23 mouse cellular contexts compared by ENCODE assay signal in genomic region chr1:184053711-184054110, GRCm38 (mm10). TPM values are rescaled to one million over a fixed set of nuclear protein-coding genes. Genes with fewer than 3 reads are reported as not detected.
DNase-seq lines count a peak whose midpoint lies in the region; ATAC-seq and TF ChIP-seq lines count a peak whose summit lies in the region.
"Had no signal": no experiment of that assay in that cellular context is flagged by ENCODE, and none has a peak within 500 bp of the region (broad histone marks: within the 10 kb centered on the region; RNA-seq: fewer than 3 reads in every experiment).

No protein-coding gene starts in this region.

- no peak for DNase-seq in cerebellum, adult 2 months
- DNase-seq in cerebellum, adult 9-11 months = no peak
- DNase-seq in heart, embryonic 10.5 days (ENCODE audit: low spot score) = no peak
- no peak for DNase-seq in heart, postnatal 14 days
- DNase-seq in heart, postnatal 0 days (ENCODE audit: low spot score) = no peak
- no peak for DNase-seq in heart, postnatal 25 days (ENCODE audit: low spot score)
- peak; percentile 65 for DNase-seq in midbrain, embryonic 11.5 days (ENCODE audit: low spot score, missing footprints)
- no peak for DNase-seq in midbrain, embryonic 14.5 days
- DNase-seq: adrenal gland, adult 8-10 months; adrenal gland, postnatal 25 days; cerebellum, adult 11-12 months; cerebellum, adult 9-10 months; cerebellum, postnatal 25 days; forebrain, postnatal 0 days; gastrocnemius, postnatal 25 days had no signal

- no peaks in the 10 kb centered on the region for H3K36me3 ChIP-seq in heart, embryonic 10.5 days
- no peaks in the 10 kb centered on the region for H3K36me3 ChIP-seq in heart, postnatal 0 days (replicated peaks; ENCODE audit: control insufficient read depth, insufficient read depth, low read length)
- no peaks in the 10 kb centered on the region for H3K36me3 ChIP-seq in midbrain, embryonic 11.5 days (ENCODE audit: control insufficient read depth, insufficient read depth, low read length)
- no peaks in the 10 kb centered on the region for H3K36me3 ChIP-seq in midbrain, embryonic 14.5 days (ENCODE audit: control insufficient read depth, insufficient read depth, low read length)
- H3K36me3 ChIP-seq: embryonic facial prominence, embryonic 12.5 days; embryonic facial prominence, embryonic 15.5 days; hindbrain, embryonic 15.5 days had no signal

- no peaks in the 10 kb centered on the region for H3K27me3 ChIP-seq in cerebellum, adult 2 months (ENCODE audit: control insufficient read depth, insufficient read depth, low read length)
- H3K27me3 ChIP-seq in heart, embryonic 10.5 days (ENCODE audit: insufficient read depth, poor library complexity, severe bottlenecking) = no peaks in the 10 kb centered on the region
- H3K27me3 ChIP-seq in heart, postnatal 0 days (ENCODE audit: control insufficient read depth, insufficient read depth, low read length) = no peaks in the 10 kb centered on the region
- H3K27me3 ChIP-seq in midbrain, embryonic 11.5 days (ENCODE audit: control insufficient read depth, insufficient read depth, low read length) = no peaks in the 10 kb centered on the region
- no peaks in the 10 kb centered on the region for H3K27me3 ChIP-seq in midbrain, embryonic 14.5 days (ENCODE audit: control insufficient read depth, insufficient read depth, low read length)
- H3K27me3 ChIP-seq: embryonic facial prominence, embryonic 12.5 days; embryonic facial prominence, embryonic 15.5 days; hindbrain, embryonic 12.5 days; hindbrain, embryonic 15.5 days had no signal

- H3K9ac ChIP-seq in heart, postnatal 0 days (replicated peaks; ENCODE audit: low read depth, low read length) = no peak overlapping the region
- no peak overlapping the region for H3K9ac ChIP-seq in midbrain, embryonic 11.5 days (ENCODE audit: low read length)
- H3K9ac ChIP-seq in midbrain, embryonic 14.5 days (replicated peaks; ENCODE audit: low read length) = no peak overlapping the region
- H3K9ac ChIP-seq: embryonic facial prominence, embryonic 12.5 days; embryonic facial prominence, embryonic 15.5 days; forebrain, postnatal 0 days; hindbrain, embryonic 12.5 days; hindbrain, embryonic 15.5 days had no signal

- no peak overlapping the region for H3K4me3 ChIP-seq in cerebellum, adult 2 months (replicated peaks; ENCODE audit: insufficient read depth, low read depth, low read length)
- H3K4me3 ChIP-seq in heart, embryonic 10.5 days = no peak overlapping the region
- no peak overlapping the region for H3K4me3 ChIP-seq in heart, postnatal 0 days (ENCODE audit: low read depth, low read length)
- no peak overlapping the region for H3K4me3 ChIP-seq in midbrain, embryonic 11.5 days (ENCODE audit: low read depth, low read length)
- no peak overlapping the region for H3K4me3 ChIP-seq in midbrain, embryonic 14.5 days (replicated peaks; ENCODE audit: low read depth, low read length)
- H3K4me3 ChIP-seq: embryonic facial prominence, embryonic 12.5 days; embryonic facial prominence, embryonic 15.5 days; hindbrain, embryonic 12.5 days; hindbrain, embryonic 15.5 days had no signal

- no peak overlapping the region for H3K4me2 ChIP-seq in heart, postnatal 0 days (ENCODE audit: low read depth, low read length)
- no peak overlapping the region for H3K4me2 ChIP-seq in midbrain, embryonic 11.5 days
- H3K4me2 ChIP-seq in midbrain, embryonic 14.5 days (ENCODE audit: low read length) = no peak overlapping the region
- H3K4me2 ChIP-seq: embryonic facial prominence, embryonic 12.5 days; embryonic facial prominence, embryonic 15.5 days; hindbrain, embryonic 12.5 days; hindbrain, embryonic 15.5 days had no signal

- H3K27ac ChIP-seq in cerebellum, adult 2 months (ENCODE audit: insufficient read depth, low read length) = peak overlapping the region; percentile 50; the same call in 1 of the 2 replicates
- 0 out of 2 replicates have a peak overlapping the region, but pooled peaks have one; percentile 80 for H3K27ac ChIP-seq in heart, embryonic 10.5 days
- peak overlapping the region; percentile 74; the same call in 1 of the 2 replicates for H3K27ac ChIP-seq in heart, postnatal 0 days (ENCODE audit: low read depth)
- H3K27ac ChIP-seq in midbrain, embryonic 11.5 days (ENCODE audit: low read depth, low read length) = no peak overlapping the region
- no peak overlapping the region for H3K27ac ChIP-seq in midbrain, embryonic 14.5 days (replicated peaks; ENCODE audit: low read depth, low read length)
- H3K27ac ChIP-seq: embryonic facial prominence, embryonic 12.5 days; embryonic facial prominence, embryonic 15.5 days; hindbrain, embryonic 12.5 days; hindbrain, embryonic 15.5 days had no signal

- H3K9me3 ChIP-seq in heart, embryonic 10.5 days = no peaks in the 10 kb centered on the region
- no peaks in the 10 kb centered on the region for H3K9me3 ChIP-seq in heart, postnatal 0 days (replicated peaks; ENCODE audit: control insufficient read depth, low read length)
- H3K9me3 ChIP-seq in midbrain, embryonic 11.5 days (ENCODE audit: control insufficient read depth, low read length) = no peaks in the 10 kb centered on the region
- H3K9me3 ChIP-seq in midbrain, embryonic 14.5 days (ENCODE audit: control insufficient read depth, low read length) = no peaks in the 10 kb centered on the region
- H3K9me3 ChIP-seq: embryonic facial prominence, embryonic 12.5 days; embryonic facial prominence, embryonic 15.5 days; hindbrain, embryonic 12.5 days; hindbrain, embryonic 15.5 days had no signal

- peaks cover 13% of the 10 kb centered on the region for H3K4me1 ChIP-seq in cerebellum, adult 2 months (ENCODE audit: control insufficient read depth, insufficient read depth, low read length)
- H3K4me1 ChIP-seq in heart, embryonic 10.5 days = peaks cover 50% of the 10 kb centered on the region
- H3K4me1 ChIP-seq in heart, postnatal 0 days (ENCODE audit: control insufficient read depth, insufficient read depth) = peaks cover 48% of the 10 kb centered on the region
- no peaks in the 10 kb centered on the region for H3K4me1 ChIP-seq in midbrain, embryonic 11.5 days (ENCODE audit: control insufficient read depth, insufficient read depth, low read length)
- H3K4me1 ChIP-seq in midbrain, embryonic 14.5 days (ENCODE audit: control insufficient read depth, insufficient read depth, low read length) = no peaks in the 10 kb centered on the region

- no peak for ATAC-seq in heart, postnatal 0 days (ENCODE audit: insufficient read depth, low read depth)
- ATAC-seq in midbrain, embryonic 11.5 days (ENCODE audit: low FRiP score) = no peak
- no peak for ATAC-seq in midbrain, embryonic 14.5 days (ENCODE audit: low FRiP score, low TSS enrichment)
- ATAC-seq: activated CD4-positive, CD25-positive, alpha-beta regulatory T cell, adult 4 months; forebrain, embryonic 14.5 days; forebrain, postnatal 0 days; intestine, postnatal 0 days had no signal

- intact Hi-C loops in heart, postnatal 14 days (cut with DNase I) = no loop called here
- intact Hi-C loops in heart, postnatal 25 days (cut with DNase I) = no loop called here

- TF ChIP-seq CTCF in cerebellum, adult 2 months (IDR thresholded peaks at IDR 0.05; ENCODE audit: borderline replicate concordance, insufficient read depth, low read depth, low read length) = no peak
- no peak for TF ChIP-seq CTCF in heart, postnatal 0 days (IDR thresholded peaks at IDR 0.05; ENCODE audit: low read depth)

- no peak for TF ChIP-seq POLR2A in cerebellum, adult 2 months (IDR thresholded peaks at IDR 0.05; ENCODE audit: borderline replicate concordance, insufficient read depth, low read length)

- TF ChIP-seq EP300 in heart, postnatal 0 days (IDR thresholded peaks at IDR 0.05; ENCODE audit: low read depth) = no peak

- 89% methylated on average over 4 of the region's 4 CpGs for WGBS in cerebellum, adult 2 months
- 86% methylated on average over 4 of the region's 4 CpGs for WGBS in heart, embryonic 10.5 days
- 82% methylated on average over 4 of the region's 4 CpGs for WGBS in heart, postnatal 0 days
- WGBS in midbrain, embryonic 11.5 days = 88% methylated on average over 4 of the region's 4 CpGs
- WGBS in midbrain, embryonic 14.5 days = 90% methylated on average over 4 of the region's 4 CpGs

RNA-seq across cellular contexts. Expression of gene 1700056E22Rik, which starts 19.6 kb away (rescaled TPM):
- polyA plus RNA-seq in cerebellum, adult 2 months (2012; rRNA removed) = 0.51 and 0.71 TPM in 2 replicates
- 1.1 and 1.3 TPM in 2 replicates for polyA plus RNA-seq in heart, embryonic 10.5 days (2016; fragmentation: Nextera tagmentation; extraction: Ambion mirVana)
- total RNA-seq in heart, postnatal 14 days (2021) = under 1 TPM; 0.68 to 0.74 TPM
- not detected in 2 replicates for total RNA-seq in heart, postnatal 0 days (2014; rRNA removed; ENCODE audit: low replicate concordance)
- polyA plus RNA-seq in heart, postnatal 0 days (2015; fragmentation: Nextera tagmentation; extraction: Ambion mirVana) = 2.2 and 3.0 TPM in 2 replicates
- under 1 TPM; 0.75 to 0.86 TPM for total RNA-seq in heart, postnatal 25 days (2021)
- 1.4 and 2.0 TPM in 2 replicates for polyA plus RNA-seq in midbrain, embryonic 11.5 days (2014; fragmentation: Nextera tagmentation; extraction: Ambion mirVana)
- polyA plus RNA-seq in midbrain, embryonic 14.5 days (2014; fragmentation: Nextera tagmentation; extraction: Ambion mirVana) = 0.77 and 1.4 TPM in 2 replicates
- total RNA-seq: forebrain, postnatal 0 days; granulocyte monocyte progenitor cell, adult 5-6 weeks had no signal

RNA-seq across cellular contexts. Expression of gene Dusp10, which starts 40.6 kb away (rescaled TPM):
- polyA plus RNA-seq in cerebellum, adult 2 months (2012; rRNA removed) = 28.7 and 32.8 TPM in 2 replicates
- 8.5 and 12.3 TPM in 2 replicates for polyA plus RNA-seq in heart, embryonic 10.5 days (2016; fragmentation: Nextera tagmentation; extraction: Ambion mirVana)
- total RNA-seq in heart, postnatal 14 days (2021) = 1 to 10 TPM; 6.9 to 7.2 TPM
- 13.4 and 31.1 TPM in 2 replicates for total RNA-seq in heart, postnatal 0 days (2014; rRNA removed; ENCODE audit: low replicate concordance)
- 7.7 and 8.6 TPM in 2 replicates for polyA plus RNA-seq in heart, postnatal 0 days (2015; fragmentation: Nextera tagmentation; extraction: Ambion mirVana)
- total RNA-seq in heart, postnatal 25 days (2021) = 1 to 10 TPM; 7.4 to 8.6 TPM
- polyA plus RNA-seq in midbrain, embryonic 11.5 days (2014; fragmentation: Nextera tagmentation; extraction: Ambion mirVana) = 9.0 and 10.4 TPM in 2 replicates
- polyA plus RNA-seq in midbrain, embryonic 14.5 days (2014; fragmentation: Nextera tagmentation; extraction: Ambion mirVana) = 4.0 and 4.5 TPM in 2 replicates

Comparison
In these comparisons a context has a peak if more than half of its experiments do, and no peak if none do; other contexts are left out.
1. H3K27ac ChIP-seq: peak in cerebellum, adult 2 months (single experiment), heart, embryonic 10.5 days (single experiment) and heart, postnatal 0 days (single experiment); none in midbrain, embryonic 11.5 days (single experiment) and midbrain, embryonic 14.5 days (single experiment).